Mouse (Mus musculus) testis, postnatal 14 days (tissue): ENCODE measurements around the gene Mt1.

Experiments
- DNase-seq: peaks from one replicate; pipeline ENCODE4 v3.0.0; 2021; ENCODE audit warnings: low spot score

Gene Mt1

GRCm38 (mm10) chr8:94172809-94173732 is 5.8 kb upstream of the Mt1 start:
- no peak for DNase-seq

GRCm38 (mm10) chr8:94173848-94174403 is 5.0 kb upstream of the Mt1 start:
- DNase-seq = no peak

GRCm38 (mm10) chr8:94174619-94175213 is 4.2 kb upstream of the Mt1 start:
- DNase-seq = no peak

DNA sequence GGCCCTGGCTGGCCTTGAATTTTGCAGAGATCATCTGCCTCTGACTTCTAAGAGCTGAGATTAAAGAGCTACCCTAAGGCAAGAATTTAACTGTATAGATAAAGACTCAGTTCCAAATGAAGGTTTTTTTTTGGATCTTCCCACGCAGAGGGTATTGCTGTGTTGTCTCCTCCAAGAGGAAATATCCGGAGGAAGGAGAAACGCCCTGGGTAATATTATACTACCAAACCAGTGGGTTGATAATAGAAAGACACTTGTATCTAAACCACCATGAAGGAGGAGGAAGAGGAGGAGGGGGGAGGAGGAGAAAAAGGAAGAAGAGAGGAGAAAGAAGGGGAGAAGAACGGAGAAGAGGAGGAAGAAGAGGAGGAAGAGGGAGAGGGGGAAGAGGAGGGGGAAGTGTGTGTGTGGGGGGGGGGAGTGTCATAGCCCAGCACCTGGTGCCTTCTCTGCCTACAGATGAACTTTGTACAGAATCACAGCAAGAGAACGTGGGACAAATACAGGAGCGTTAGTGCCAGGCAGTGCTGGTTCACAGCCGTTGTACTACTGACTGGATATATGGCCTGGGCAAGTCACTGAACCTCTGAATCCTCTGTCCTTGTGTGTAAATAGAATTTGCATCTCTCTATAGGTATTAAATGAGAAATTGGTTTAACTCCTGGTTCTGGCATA is 1.0 kb upstream of the Mt1 start:
- no peak for DNase-seq

- DNase-seq = no peak
Measured at GRCm38 (mm10) chr8:94179713-94180560, 1.1 kb downstream of the Mt1 start.

DNA sequence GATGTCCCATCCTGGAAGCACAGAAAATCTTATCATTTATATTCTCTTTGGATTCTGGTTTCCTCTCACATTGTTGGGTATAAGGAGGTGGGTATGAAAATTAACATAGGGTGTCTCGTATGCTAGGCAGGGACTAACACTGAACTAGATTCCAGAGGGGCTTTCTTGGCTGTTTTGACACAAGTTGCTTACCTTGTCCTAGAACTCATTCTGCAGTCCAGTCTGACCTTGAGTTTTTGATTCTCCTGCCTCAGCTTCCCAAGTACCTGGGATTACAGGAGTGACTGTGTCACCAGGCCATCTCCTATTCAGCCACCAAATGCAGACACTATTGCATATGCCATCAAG is 1.7 kb downstream of the Mt1 start:
- DNase-seq = no peak

DNA sequence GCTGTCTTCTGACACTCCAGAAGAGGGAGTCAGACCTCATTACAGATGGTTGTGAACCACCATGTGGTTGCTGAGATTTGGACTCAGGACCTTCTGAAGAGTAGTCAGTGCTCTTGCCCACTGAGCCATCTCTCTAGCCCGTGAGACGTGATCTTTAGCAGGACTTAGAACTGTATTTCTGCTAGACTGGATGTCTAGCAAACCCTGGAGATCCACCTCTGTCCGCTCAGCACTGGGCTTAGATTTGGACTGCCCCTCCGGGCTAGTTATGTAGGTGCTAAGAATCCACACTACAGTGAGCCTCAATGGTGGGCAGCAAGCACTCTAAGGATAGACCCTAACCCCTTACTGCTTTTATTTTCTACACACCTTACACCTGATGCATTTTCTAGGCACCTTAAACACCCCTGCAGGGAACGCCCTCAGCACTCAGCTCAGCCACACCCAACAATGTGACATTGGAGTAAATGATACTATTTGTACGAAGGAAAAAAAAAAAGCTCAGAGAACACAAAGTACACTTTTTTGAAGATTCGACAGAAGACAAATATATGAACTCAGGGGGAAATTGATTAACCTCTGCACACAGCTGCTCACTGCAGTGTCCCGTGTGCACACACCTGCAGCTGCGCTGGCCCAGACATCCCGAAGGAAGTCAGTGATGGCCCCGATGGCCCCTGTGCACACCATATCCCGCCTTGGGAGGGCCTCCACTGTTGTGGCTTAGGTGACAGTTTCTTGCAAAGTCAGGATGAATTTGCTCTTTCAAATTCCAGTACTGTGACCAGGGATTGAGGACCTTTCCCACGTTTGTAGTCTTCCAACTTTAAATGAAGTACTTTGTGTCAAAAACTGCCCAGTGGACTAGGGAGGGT is 3.4 kb downstream of the Mt1 start:
- DNase-seq = no peak

GRCm38 (mm10) chr8:94183117-94183516 is 4.2 kb downstream of the Mt1 start:
- DNase-seq = peak; percentile 90

GRCm38 (mm10) chr8:94184357-94184843 is 5.5 kb downstream of the Mt1 start:
- DNase-seq = peak; percentile 60

DNA sequence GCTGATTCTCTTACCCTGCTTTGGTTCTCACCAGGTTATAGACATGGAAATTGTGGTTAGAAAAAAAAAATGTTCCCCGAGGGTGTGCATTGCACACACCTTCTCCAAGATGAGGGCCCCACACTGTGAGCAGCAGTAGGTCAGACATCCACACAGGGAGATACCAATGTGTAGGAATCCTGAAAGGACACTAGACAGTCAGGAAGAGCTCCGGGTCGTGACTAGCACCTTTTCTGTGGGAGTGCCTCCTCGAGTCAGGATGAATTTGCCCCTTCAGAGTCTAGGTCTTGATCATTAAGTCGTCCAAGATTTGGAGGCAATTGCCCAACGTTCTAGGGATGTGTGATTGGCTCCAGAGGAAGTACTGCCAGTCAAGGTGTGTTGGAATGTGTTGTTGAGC is 6.9 kb downstream of the Mt1 start:
- DNase-seq = no peak

DNA sequence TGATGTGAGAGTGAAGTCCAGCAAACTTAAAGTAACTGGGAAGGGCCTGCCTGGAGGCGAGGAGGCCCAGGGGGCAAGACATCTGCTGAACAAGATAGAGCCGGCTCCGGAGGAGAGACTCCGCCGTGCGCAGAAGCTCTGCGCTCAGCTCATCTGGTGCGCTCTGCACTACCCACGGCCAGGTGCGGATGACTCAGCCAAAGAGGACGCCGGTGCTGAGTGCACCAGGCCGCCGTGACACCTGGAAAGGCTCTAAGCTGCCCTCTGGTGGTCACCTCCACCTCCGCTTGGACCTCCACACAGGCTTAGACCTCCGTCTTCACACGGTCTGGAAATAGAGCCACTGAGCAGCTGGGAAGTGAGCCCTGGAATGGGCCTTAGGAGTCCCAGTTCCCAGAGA is 7.7 kb downstream of the Mt1 start:
- DNase-seq = peak; percentile 85

- DNase-seq = no peak
Measured at GRCm38 (mm10) chr8:94187290-94188002, 8.6 kb downstream of the Mt1 start.

DNA sequence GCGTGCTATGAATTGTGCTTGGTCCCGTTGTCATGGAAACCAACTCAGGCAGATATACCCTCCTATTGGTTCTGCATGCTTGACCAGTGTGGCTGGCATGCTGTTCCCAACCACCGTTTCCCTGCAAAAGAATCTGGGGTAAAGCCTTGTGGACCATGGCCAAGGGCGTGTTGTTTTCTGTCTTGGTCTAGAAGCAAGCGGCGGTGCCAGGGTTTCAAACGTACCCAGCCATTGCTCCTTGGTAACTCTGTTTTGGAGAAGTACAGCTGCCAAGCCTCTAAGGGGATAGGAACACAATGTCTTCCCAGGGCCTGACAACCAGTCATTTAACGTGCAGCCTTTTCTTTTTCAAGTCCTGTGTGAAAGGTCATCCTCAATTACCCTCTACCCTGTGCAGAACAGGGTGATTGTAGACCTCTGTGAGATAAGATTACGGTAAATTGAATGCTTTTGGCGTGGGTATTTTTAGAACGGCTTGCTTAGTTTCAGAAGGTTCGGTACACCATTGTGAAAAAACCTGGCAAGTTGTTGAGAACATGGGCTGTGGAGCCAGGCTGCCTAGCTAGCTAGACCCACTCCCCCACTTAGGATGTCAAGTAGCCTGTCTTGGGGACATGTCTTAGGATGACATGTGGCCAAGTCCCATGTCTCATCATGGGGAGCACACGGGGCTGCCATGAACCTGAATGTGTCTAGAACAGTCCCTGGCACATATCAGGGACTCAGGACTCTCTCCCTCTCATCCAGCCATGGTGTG is 10.6 kb downstream of the Mt1 start:
- peak; percentile 64 for DNase-seq

- DNase-seq = peak; percentile 67
Measured at GRCm38 (mm10) chr8:94191101-94191691, 12.3 kb downstream of the Mt1 start.

- DNase-seq = no peak
Measured at GRCm38 (mm10) chr8:94192926-94193325, 14.0 kb downstream of the Mt1 start.

DNA sequence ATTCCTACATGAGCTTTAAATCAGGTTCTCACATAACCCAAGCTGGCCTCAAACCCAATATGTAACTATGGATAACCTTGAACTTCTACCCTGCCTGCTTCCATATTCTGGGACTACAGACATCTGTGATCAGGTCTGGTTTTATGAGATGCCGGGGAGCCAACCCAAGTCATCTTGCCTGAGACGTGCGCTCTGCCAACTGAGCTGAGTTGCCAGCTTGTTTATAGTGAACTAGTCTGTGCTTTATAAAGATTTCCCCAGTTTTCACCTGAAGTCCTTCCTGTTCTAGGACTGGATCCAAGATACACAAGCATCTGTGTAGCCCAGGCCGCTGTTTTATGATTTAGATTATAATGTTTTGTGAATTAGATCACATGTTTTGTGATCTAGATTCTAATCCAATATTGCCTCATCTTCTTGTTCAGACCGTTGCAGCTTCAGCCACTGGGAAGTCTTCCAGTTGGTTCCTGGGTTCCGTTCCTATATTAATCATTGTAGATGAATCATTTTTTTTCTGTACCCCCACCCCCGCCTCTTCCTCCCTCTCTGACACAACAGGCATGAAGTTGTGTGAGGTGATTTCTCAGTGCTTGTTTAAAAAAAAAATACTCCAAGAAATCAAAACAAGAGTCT is 15.8 kb downstream of the Mt1 start:
- no peak for DNase-seq

DNA sequence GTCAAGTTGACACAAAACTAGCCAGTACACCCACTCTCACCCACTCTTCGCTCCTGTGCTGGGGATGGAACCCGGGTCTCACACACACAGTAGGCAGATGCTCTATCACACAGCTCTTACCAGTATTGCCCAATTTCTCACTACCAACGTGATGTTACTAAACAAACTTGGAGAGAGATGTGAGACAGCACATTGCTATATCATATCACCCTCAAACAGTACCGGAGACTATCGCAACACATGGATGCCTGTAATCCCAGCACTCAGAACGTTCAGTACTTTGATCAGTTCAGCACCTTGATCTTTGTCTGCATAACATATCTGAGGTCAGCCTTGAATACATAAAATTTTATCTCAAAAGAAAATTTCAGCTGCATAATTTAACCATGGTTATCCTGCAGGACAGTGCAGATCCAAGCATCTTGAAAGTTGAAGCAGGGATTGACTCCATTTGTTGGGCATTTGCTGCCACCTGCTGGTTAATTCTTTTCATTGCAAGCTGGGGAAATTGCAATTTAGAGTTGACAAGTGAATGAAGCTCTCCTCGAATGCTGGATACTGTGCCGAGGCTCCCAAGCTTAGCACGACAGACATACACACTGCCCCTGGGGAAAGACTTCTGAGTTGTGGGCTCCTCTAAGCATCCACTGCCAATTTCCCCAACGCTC is 20.5 kb downstream of the Mt1 start:
- peak; percentile 55 for DNase-seq

DNA sequence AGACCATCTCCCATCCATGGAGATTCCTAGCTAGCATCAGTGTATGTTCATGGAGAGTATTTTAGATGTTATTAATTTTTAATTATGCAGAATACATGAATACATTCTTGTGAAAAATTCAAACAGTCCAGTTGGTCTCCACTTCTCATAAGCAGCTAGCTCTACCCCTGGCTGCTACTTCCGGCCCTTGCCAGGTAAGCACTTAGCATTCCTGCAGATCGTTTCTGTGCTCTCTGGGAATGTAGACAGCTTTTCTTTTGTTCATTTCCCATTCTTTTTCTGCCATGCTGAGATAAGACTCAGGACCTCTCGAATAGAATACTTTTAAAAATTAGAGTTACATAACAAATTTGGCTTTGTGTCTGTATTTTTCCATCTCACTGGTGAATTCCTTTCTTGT is 25.2 kb downstream of the Mt1 start:
- no peak for DNase-seq
